Mouse (Mus musculus) heart, postnatal 10 days (tissue): ENCODE data around the gene B3gnt9. TPM values are rescaled to one million over a fixed set of nuclear protein-coding genes. Genes with fewer than 3 reads are reported as not detected.

Experiments
- DNase-seq, 2 experiments: peaks; one replicate each; pipeline ENCODE4 v3.0.0; 2021
- intact Hi-C: fragments of 180-260 bp; cut with DNase I; formaldehyde crosslinking; loops from one replicate; pipeline ENCODE4 v1.15.1; 2025
- total RNA-seq, 2 experiments: library from RNA; stranded (reverse); gene quantifications; 2 replicates each; pipeline ENCODE4 v1.2.3; 2021

Gene B3gnt9
- total RNA-seq, 2 experiments from 2014 or later = 8.9 to 9.5 TPM

DNA sequence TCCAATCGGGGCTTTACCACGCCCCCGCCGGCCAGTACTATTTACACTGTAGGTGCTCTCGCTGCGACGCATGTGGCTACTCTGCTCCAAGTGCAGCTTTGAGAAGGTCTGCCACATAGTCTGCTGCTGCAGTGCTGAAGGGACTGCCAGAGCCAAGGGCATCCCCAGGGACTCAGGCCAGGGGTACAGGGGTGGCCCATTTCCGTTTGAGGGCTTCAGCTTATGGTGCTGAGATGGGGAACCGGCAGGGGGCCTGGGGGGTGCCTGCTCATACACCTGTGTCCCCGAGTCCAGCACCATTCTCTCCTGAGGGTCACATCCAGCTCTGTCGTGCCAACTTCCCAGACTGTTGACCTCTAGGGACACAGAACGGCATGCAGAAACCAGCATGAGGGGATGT lies 30.6 kb upstream of the B3gnt9 start:
- intact Hi-C loops = loop anchor here (5.0 kb wide), 1 partner anchor 628 kb away; no protein-coding TSS in a partner anchor
- DNase-seq = no peak

DNA sequence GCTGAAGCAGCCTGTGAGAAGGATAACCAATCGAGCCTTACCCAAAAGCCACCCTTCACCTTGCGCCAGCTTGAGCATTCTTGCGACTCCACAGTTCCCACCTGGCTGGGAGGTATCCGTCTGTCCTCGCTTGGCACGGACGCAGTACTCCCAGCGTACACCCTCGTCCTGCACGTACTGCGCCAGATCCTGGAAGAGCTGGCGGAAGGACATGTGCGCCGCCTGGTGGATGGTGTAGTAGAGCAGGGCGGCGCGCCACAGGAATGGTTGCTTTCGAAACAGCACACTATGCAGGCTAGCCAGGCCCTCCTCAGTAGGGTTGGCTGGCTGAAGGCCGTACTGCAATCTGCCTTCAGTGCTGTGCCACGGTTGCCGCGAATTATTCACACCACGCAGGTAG lies 28.1 kb upstream of the B3gnt9 start:
- peak in 1 of 2 experiments; percentile 57 for DNase-seq
- intact Hi-C loops = loop anchor here (1.0 kb wide), 1 partner anchor 29 kb away; no protein-coding TSS in a partner anchor

DNA sequence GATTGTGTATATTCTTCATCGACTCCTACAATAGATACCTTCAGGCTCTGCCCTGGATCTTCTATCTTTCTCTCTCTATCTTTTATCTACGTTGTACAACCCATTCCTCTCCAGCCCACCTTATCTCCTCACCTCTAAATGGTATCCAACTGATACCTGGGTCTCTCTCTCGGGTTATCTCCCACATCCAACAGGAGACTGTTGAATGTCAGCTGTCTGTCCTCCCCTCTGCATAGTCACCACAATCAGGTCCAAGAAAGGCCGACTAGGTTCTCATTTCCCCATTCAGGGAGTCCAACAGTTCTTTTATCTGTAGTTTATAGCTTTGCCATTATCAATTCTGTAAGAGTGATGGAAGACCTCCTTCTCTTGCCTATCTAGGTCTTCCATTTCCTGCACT lies 27.3 kb upstream of the B3gnt9 start:
- no peak for DNase-seq
- intact Hi-C loops = no loop called here

DNA sequence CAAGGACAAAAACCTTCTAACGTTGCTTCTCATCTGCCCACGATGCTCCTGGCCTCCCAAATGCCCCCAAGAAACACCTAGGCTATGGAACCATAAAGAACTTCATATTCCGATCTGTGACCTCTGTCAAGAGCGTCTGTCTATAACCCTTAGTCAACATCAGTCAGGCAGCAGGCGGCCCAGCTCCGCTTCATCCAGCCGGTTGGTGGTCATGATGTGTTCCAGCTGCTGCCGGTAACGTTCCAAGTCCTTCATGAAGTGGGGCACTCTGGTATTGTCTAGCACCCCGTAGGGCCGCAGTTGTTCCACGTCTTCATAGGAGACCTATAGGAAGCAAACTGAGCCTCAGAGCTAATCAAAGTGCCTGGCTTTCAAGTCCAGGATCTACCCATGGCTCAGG lies 26.9 kb upstream of the B3gnt9 start:
- DNase-seq = no peak
- intact Hi-C loops = no loop called here

DNA sequence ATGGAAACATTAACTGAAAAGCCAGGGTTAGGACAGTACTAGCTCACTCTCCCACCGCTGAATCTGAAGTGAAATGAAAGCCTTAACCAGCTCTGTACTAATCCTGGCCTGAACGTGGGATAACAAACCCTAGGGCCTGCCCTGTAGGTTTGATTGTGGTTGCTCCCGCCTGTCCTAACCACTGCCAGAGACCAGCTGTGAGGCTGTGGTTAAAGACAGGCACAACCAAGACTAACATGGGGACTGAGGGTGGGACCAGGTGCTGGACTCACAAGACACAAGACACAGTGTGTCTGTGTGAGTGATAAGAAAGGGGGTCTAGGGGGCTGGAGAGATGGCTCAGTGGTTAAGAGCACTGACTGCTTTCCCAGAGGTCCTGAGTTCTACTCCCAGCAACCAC lies 25.6 kb upstream of the B3gnt9 start:
- DNase-seq = no peak
- intact Hi-C loops = no loop called here

DNA sequence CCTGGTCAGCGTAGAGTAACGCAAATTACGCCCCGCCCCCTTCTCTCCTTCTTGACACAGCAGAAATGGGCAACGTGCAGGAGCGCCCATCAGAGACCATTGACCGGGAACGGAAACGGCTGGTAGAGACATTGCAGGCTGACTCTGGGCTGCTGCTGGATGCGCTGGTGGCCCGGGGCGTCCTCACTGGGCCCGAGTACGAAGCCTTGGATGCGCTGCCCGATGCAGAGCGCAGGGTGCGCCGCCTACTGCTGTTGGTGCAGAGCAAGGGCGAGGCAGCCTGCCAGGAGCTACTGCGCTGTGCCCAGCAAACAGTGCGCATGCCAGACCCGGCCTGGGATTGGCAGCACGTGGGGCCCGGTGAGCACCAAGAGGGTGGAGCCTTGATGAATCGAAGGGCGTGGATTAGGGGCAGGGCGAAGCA lies 24.0 kb upstream of the B3gnt9 start:
- DNase-seq = peak; percentile 86 to 93
- intact Hi-C loops = no loop called here

DNA sequence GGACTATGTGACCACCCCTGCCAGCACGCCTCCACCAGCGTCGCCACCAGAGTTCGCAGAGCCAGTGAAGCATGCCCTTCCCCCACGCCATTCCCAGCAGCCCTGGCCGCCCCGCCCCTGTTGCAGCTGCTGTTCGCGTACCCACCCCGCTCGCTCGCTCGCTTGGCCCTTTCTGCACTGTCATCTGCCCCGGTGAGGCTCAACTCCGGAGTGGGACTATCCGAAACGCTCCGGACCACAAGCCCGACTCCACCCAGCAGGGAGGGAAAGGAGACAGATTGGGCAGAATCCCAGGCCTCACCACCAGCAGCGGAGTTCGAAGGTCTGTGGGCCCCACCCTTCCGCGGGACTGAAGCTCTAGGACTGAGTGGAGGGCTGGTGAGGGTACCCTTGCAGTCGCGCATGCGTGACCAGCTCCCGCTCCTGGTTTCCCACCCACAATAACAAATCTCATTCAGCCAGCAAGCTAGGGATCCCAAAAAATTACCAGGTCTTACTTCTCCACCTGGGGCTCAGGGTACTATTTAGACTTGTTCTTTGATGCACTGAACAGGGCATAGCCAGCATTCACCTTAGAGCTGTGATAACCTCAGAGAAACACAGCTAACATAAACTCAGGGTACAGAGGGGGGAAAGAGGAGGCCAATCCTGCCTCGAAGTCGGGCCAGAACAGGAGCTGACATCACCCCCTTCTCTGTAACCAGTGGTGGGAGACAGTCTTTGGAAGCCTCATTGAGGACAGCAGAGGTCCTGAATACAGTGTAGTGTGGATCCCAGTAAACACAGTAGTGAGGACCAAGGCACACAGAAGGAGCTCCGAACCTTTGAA lies 21.6 kb upstream of the B3gnt9 start:
- intact Hi-C loops = no loop called here
- DNase-seq = peak; percentile 70 to 76

DNA sequence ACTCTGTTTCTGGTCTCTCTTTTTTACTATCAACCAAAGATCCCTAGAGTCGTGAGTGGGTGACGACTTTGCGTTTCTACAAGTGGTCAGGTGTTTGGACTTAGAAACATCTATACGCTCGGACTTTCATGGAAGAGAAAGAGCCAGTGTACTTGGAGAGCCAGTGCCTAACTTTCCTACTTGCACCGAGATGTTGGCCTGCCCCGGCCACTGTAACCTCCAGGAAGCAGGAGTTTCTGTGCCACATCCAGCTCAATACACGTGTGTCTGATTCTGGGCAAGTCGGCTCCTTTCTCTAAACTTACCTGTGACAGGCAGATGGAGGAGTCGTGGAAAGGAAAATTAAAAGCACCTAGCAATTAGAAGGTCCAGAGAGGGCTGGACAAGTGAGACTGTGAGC lies 20.9 kb upstream of the B3gnt9 start, which contains the start of gene Nol3:
Nol3 (plus strand) TSS at position 301 of the 400 bp plus-strand sequence.
- DNase-seq = no peak
- intact Hi-C loops = no loop called here

DNA sequence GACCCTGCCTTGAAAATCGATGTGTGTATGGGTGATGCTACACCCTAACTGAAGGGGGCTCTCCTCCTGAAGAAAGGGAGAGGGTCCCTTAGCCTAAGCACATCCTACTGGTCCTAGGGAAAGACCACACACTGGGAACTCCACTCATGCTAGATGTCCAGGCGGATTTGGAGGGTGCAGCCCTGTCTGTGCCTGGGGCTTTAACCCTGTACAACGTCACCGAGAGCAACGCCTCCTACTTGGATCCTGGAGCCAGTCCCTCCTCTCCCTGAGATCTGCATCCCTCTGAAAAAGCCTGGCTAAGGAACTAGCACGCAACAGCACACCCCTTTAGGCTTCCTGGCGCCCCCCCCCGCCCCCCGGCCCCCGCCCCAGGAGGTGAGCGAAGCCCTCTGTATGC lies 20.4 kb upstream of the B3gnt9 start:
- intact Hi-C loops = no loop called here
- peak in 1 of 2 experiments; percentile 13 for DNase-seq

DNA sequence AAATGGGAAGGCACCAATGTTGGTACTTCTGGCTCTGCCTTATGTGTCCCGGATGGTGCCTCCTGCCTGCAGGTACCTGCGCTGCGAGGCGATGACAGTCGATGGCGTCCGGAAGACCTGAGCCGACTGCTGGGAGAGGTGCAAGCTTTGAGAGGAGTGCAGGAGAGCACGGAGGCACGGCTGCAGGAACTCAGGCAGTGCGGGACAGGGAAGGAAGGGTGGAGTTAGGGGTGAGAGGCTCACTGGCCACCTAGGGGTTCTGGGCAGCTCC lies 15.9 kb upstream of the B3gnt9 start:
- intact Hi-C loops = no loop called here
- DNase-seq = no peak

DNA sequence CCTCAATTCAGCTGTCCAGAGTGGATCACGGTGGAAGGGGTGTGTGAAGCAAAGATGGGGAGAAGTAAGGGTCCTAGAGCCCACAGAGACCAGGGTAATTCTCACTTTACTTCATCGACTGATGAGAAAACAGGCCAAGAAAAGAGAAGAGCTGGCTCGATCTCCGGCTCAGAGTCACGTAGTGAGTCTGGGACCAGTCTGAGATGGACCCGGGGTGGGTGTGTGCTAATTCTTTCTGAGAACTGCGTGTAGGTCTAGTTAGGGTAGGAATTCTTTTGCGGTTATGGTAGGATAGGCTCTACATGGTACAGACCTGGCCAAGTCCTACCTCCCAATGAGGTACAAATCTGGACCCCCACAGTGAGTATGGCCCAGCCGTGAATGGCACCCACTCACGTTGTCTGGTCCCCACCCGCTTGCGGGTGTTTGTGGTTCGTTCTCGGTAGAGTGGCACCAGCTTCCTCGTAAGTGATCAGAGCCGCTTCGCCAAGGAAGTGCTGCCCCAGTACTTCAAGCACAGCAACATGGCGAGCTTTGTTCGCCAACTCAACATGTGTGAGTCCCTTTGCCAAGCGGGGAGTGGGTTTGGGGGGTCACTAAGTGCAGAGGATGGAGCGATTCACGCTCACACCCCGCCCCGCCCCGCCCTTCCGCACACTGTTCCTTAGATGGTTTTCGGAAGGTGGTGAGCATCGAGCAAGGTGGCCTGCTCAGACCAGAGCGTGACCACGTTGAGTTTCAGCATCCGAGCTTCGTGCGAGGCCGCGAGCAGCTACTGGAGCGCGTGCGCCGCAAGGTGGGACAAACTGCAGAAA lies 15.4 kb upstream of the B3gnt9 start:
- DNase-seq = no peak
- intact Hi-C loops = no loop called here

DNA sequence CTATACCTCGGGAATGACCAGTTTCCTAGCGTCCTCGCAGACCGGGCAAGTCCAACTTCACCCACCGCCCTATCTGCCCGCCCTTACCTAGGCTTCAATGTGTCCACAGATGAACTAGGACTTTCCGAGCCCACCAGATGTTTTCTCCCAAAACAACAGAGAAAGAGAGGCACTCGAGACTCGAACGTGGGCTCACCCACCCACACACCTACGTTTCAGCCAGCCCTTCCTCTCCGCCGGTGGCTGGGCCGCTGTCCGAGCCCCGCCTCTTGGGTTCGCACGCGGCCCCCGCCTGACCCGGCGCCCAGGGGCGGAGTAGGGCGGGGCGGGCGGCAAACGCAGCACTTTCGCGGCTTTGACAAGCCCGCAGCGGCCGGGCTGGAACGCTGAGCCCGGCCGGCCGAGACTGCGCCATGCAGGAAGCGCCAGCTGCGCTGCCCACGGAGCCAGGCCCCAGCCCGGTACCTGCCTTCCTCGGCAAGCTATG lies 14.6 kb upstream of the B3gnt9 start, which contains the start of gene Hsf4:
Hsf4 (plus strand) TSS at position 341 of the 487 bp plus-strand sequence.
- DNase-seq = peak; percentile 69 to 74
- intact Hi-C loops = loop anchor here (2.0 kb wide), 1 partner anchor 19 kb away; the partner anchor contains the start of gene 4931428F04Rik

DNA sequence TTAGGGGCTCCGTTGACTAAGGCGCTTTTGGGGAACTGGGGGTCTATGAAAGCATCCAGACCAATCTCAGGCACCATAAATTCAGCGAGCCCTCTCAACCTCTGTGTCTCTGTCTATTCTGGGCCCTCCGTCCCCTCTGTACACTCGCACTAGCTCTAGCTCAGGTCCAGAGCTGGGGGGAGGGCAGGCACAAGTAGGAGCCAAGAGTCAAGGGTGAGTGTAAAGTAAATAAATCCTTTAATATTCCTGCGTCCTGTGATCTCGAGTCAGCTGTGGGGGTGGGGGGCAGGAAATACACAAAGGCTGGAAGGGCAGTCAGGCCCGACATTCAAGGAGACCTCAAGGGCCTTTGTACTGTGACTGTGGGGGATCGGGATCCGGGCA lies 14.1 kb upstream of the B3gnt9 start:
- intact Hi-C loops = loop anchor here (2.0 kb wide), 1 partner anchor 20 kb away; the partner anchor contains the start of gene 4931428F04Rik
- peak in 1 of 2 experiments; percentile 41 for DNase-seq

DNA sequence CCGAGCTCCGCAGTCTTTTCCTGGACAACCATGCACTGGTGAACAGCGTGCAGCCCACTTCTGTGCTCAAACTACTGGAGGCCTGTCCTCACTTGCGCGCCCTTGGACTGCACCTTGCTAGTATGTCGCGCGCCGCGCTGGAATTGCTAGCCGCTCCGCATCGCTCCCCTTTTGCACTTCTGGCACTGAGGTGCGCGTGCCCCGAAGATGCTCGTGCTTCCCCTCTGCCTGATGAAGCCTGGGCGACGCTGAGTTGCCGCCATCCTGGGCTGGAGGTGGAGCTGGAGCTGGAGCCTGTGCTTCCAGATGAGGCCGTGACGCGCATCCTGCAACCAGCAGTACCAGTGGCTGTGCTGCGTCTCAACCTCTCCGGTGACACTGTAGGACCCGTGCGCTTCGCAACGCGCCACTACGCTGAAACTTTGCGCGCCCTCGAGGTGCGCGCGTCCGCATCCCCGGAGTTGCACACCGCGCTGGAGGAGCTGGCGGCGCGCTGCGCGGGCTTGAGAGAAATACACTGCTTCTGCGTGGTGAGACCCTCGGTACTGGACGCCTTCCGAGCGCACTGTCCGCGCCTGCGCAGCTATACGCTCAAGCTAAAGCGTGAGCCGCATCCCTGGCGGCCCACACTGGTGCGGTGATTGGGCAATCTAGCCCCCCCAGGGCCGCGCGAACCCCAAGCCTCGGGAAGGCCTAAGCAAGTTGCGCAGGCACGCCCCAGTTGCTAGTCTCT lies 13.6 kb upstream of the B3gnt9 start:
- peak in 1 of 2 experiments; percentile 48 for DNase-seq
- intact Hi-C loops = loop anchor here (2.0 kb wide), 1 partner anchor 20 kb away; the partner anchor contains the start of gene 4931428F04Rik

DNA sequence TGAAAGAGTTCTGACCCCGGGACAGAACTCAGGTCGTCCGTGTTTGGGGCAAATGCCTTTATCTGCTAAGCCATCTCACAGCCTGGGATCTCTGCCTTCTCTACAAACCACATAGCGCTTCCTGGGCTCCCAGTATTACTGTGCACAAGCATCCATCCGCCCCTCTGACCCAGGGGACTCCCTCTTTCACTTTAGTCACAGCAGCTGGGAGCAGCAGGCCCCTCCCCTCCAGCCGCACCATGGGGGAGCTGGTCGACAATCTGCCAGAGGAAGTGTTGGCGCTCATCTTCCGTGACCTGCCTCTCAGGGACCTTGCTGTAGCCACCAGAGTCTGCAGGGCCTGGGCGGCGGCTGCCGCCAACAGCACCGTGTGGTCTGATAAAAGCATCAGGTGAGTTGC lies 11.8 kb upstream of the B3gnt9 start:
- intact Hi-C loops = no loop called here
- no peak for DNase-seq

DNA sequence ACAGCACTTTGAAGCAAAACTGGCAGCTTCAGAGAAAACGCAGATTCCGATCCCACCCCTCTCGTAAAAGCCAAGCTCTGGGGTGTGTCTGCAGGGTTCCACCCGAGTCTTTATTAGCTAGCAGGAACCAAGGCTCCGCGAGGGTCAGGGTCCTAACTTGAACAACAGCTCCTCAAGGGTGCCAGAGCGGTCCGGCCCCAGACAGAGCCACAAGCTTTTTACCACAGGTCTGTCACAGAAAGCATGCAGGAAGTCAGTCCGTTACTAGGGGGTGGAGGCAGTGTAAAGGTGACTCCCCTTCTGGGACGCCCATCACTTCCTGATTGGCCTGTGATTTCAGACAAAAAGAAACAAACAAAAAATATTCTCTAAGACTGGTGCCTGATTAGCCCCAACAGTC lies 10.2 kb upstream of the B3gnt9 start:
- intact Hi-C loops = no loop called here
- peak in 1 of 2 experiments; percentile 42 for DNase-seq

DNA sequence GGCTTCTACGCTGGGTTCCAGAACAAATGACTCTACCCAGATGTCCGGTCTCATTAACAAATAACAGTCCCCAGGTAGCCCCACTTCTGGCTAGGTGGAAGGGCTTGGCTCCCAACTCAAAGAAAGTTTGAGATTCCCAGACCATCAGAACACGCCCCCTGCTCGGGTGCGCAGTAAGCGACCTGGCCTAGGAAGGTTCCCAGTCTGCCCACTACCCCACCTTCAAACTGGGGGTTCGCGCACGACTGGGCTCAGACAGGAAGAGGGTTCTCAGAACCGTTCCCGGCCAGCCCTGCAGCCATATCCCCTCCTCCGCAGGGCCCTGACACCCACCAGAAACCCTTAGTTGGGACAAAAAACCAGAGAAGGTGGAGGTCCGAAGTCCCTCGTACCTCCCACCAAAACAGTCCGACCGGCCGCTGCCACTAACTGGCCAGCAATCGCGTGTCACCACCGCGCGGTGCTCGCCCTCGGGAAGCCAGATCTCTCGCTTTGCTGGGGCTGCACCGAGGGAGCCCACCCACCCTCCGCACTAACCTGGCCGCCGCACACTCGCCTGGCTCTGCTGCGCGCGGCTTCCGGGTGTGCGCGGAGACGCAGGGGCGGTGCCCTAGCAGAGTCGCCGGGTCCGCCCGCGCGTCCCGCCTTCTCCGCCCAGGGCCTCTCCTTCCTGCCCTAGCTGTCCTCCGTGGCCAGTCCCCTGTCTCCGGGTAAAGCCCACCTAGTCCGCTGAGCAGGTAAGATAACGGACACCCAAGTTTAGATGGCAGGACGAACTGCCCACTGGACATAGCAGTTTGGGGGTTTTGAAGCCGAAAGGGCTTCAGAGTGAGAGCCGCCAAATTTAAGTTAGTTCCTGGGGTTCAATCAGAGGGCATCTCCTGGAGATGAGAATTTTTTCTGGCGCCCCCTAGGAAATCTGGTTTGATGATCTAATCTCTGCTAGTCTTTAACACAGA lies 9.3 kb upstream of the B3gnt9 start, which contains the start of the genes Tradd and Fbxl8:
Tradd (minus strand) TSS at position 586 of the 959 bp plus-strand sequence.
Fbxl8 (plus strand) TSS at position 625 of the 959 bp plus-strand sequence.
- intact Hi-C loops = no loop called here

DNA sequence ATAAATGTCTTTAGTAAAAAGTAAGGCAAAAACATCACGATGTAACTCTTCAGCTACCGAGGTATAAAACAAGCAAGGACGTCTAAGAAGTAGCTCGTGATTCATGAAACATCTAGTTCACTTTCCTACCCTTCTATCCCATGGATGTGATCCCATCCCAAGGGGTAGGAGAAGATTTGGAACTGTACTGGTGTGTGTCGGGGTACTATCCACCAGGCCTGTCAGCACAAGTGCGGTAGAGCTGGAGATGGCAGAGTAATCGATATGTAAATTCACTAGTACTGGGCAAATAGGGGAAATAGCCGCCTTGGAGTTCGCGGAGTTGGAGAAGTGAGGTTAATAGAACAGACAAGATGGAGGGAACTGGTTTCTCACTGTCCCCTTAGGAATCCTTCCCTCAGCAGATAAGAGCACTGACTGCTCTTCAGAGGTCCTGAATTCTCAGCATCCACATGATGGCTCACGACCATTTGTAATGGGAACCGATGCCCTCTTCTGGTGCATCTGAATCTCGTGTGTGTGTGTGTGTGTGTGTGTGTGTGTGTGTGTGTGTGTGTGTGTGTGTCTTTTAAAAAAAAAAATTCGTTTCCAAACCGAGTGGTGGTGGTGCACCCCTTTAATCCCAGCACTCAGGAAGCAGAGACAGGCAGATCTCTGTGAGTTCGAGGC lies 8.4 kb upstream of the B3gnt9 start:
- no peak for DNase-seq
- intact Hi-C loops = no loop called here

More for the DNA sequence above, 9.3 kb upstream of the B3gnt9 start, which contains the start of the genes Tradd and Fbxl8:
- DNase-seq = peak; percentile 81
